Mouse (Mus musculus): ENCODE data around the gene Clic4.

Clic4 gene

GRCm38 (mm10) chr4:135258521-135258920 is 14.1 kb downstream of the Clic4 start:
- DNase-seq (ENCODE audit: low read depth, low spot score) = no peak

GRCm38 (mm10) chr4:135257881-135258476 is 14.6 kb downstream of the Clic4 start:
- DNase-seq (ENCODE audit: low read depth, low spot score) = no peak

- no peak for DNase-seq (ENCODE audit: low read depth, low spot score)
Observed at GRCm38 (mm10) chr4:135256536-135257450, 15.8 kb downstream of the Clic4 start.

GRCm38 (mm10) chr4:135254770-135255169 is 17.8 kb downstream of the Clic4 start:
- no peak for DNase-seq (ENCODE audit: low read depth, low spot score)

- no peak for DNase-seq (ENCODE audit: low read depth, low spot score)
Observed at GRCm38 (mm10) chr4:135254321-135254720, 18.3 kb downstream of the Clic4 start.

- DNase-seq (ENCODE audit: low read depth, low spot score) = no peak
Observed at GRCm38 (mm10) chr4:135253239-135254039, 19.2 kb downstream of the Clic4 start.

- DNase-seq (ENCODE audit: low read depth, low spot score) = no peak
Observed at GRCm38 (mm10) chr4:135251801-135252200, 20.8 kb downstream of the Clic4 start.

GRCm38 (mm10) chr4:135248250-135249018 is 24.2 kb downstream of the Clic4 start:
- peak; percentile 61 for DNase-seq (ENCODE audit: low read depth, low spot score)

GRCm38 (mm10) chr4:135246866-135247756 is 25.5 kb downstream of the Clic4 start:
- DNase-seq (ENCODE audit: low read depth, low spot score) = no peak

GRCm38 (mm10) chr4:135246444-135246843 is 26.2 kb downstream of the Clic4 start:
- no peak for DNase-seq (ENCODE audit: low read depth, low spot score)

GRCm38 (mm10) chr4:135245841-135246240 is 26.8 kb downstream of the Clic4 start:
- DNase-seq (ENCODE audit: low read depth, low spot score) = no peak

GRCm38 (mm10) chr4:135244335-135244734 is 28.3 kb downstream of the Clic4 start:
- peak; percentile 56 for DNase-seq (ENCODE audit: low read depth, low spot score)

GRCm38 (mm10) chr4:135242913-135243541 is 29.6 kb downstream of the Clic4 start:
- no peak for DNase-seq (ENCODE audit: low read depth, low spot score)

- DNase-seq (ENCODE audit: low read depth, low spot score) = no peak
Observed at GRCm38 (mm10) chr4:135242383-135242782, 30.2 kb downstream of the Clic4 start.

GRCm38 (mm10) chr4:135241669-135242068 is 30.9 kb downstream of the Clic4 start:
- DNase-seq (ENCODE audit: low read depth, low spot score) = peak; percentile 26

GRCm38 (mm10) chr4:135241106-135241505 is 31.5 kb downstream of the Clic4 start:
- DNase-seq (ENCODE audit: low read depth, low spot score) = no peak

- DNase-seq (ENCODE audit: low read depth, low spot score) = peak; percentile 51
Observed at GRCm38 (mm10) chr4:135240329-135240728, 32.3 kb downstream of the Clic4 start.

GRCm38 (mm10) chr4:135238706-135239510 is 33.7 kb downstream of the Clic4 start:
- DNase-seq (ENCODE audit: low read depth, low spot score) = no peak

- no peak for DNase-seq (ENCODE audit: low read depth, low spot score)
Observed at GRCm38 (mm10) chr4:135236658-135237057, 36.0 kb downstream of the Clic4 start.

All from CD4-positive, CD25-positive, alpha-beta regulatory T cell, adult 2 months (primary cell).